Mouse (Mus musculus) hindbrain, postnatal 0 days (tissue): ENCODE measurements around the gene Tgm5. TPM values are rescaled to one million over a fixed set of nuclear protein-coding genes. Genes with fewer than 3 reads are reported as not detected.
"Not testable (repeated sequence)": the region's sequence is repeated elsewhere in the genome, so short reads cannot be mapped to it uniquely, and the experiment has no call there.

ENCODE experiments used
- ATAC-seq: fragments of 200-750 bp; cut with Nextera tagmentation; 2 replicates; pipeline ENCODE4 v1.8.0; 2017; ENCODE audit warnings: mild to moderate bottlenecking, moderate TSS enrichment, moderate library complexity
- DNase-seq: peaks from one replicate; pipeline ENCODE4 v3.0.0-alpha.2; 2015; ENCODE audit warnings: low spot score
- H3K27ac ChIP-seq: fragments of 300-500 bp; sonication (generic); 2 replicates; pipeline ENCODE4 v1.5.1; 2014; ENCODE audit warnings: mild to moderate bottlenecking
- H3K27me3 ChIP-seq: fragments of 300-500 bp; sonication (generic); 2 replicates; pipeline ENCODE4 v1.6.1; 2014; ENCODE audit warnings: low read length, mixed read lengths; ENCODE audit not compliant: insufficient read depth
- H3K36me3 ChIP-seq: fragments of 300-500 bp; sonication (generic); 2 replicates; pipeline ENCODE4 v1.6.1; 2014; ENCODE audit warnings: low read length, mixed read lengths; ENCODE audit not compliant: insufficient read depth
- H3K4me1 ChIP-seq: fragments of 300-500 bp; sonication (generic); 2 replicates; pipeline ENCODE4 v1.6.1; 2014; ENCODE audit warnings: antibody characterized with exemption, low read length, mixed read lengths; ENCODE audit not compliant: insufficient read depth
- H3K4me2 ChIP-seq: fragments of 300-500 bp; sonication (generic); 2 replicates; pipeline ENCODE4 v1.6.1; 2014; ENCODE audit warnings: low read depth, mild to moderate bottlenecking, low read length, moderate library complexity, mixed read lengths
- H3K4me3 ChIP-seq: fragments of 300-500 bp; sonication (generic); 2 replicates; pipeline ENCODE4 v1.5.1; 2014; ENCODE audit warnings: low read length
- H3K9ac ChIP-seq: fragments of 300-500 bp; sonication (generic); replicated peaks from 2 replicates; pipeline ENCODE4 v1.6.1; 2014; ENCODE audit warnings: mild to moderate bottlenecking, low read length, moderate library complexity, mixed read lengths
- H3K9me3 ChIP-seq: fragments of 300-500 bp; sonication (generic); 2 replicates; pipeline ENCODE4 v1.6.1; 2016; ENCODE audit warnings: low read length, mixed read lengths
- CTCF ChIP-seq: IDR thresholded peaks from 2 replicates; pipeline ENCODE4 v1.5.1; 2016; ENCODE audit warnings: antibody characterized with exemption, control low read depth, low read depth
- WGBS: fragments of 180-500 bp; shearing (Covaris S2); extraction: QIAGEN DNeasy Blood & Tissue Kit; methylation state at CpG from one replicate; pipeline ENCODE4 v1.1.7; 2014; 5-methylcytosine and 5-hydroxymethylcytosine counted together
- polyA plus RNA-seq: library from polyadenylated mRNA; unstranded; fragments of >200 nt; fragmentation: Nextera tagmentation; extraction: Ambion mirVana; gene quantifications from 2 replicates; pipeline ENCODE4 v1.2.1, GENCODE M21; 2015
- total RNA-seq: library from RNA; depleted of rRNA; stranded (reverse); fragments of >200 nt; gene quantifications from 2 replicates; pipeline ENCODE4 v1.2.3, GENCODE M21; 2014; rRNA removed

Tgm5 gene
- total RNA-seq (0.78 TPM in 1 of 2 replicates, not detected in the other), polyA plus RNA-seq (0.37 and 0.45 TPM in 2 replicates)

DNA sequence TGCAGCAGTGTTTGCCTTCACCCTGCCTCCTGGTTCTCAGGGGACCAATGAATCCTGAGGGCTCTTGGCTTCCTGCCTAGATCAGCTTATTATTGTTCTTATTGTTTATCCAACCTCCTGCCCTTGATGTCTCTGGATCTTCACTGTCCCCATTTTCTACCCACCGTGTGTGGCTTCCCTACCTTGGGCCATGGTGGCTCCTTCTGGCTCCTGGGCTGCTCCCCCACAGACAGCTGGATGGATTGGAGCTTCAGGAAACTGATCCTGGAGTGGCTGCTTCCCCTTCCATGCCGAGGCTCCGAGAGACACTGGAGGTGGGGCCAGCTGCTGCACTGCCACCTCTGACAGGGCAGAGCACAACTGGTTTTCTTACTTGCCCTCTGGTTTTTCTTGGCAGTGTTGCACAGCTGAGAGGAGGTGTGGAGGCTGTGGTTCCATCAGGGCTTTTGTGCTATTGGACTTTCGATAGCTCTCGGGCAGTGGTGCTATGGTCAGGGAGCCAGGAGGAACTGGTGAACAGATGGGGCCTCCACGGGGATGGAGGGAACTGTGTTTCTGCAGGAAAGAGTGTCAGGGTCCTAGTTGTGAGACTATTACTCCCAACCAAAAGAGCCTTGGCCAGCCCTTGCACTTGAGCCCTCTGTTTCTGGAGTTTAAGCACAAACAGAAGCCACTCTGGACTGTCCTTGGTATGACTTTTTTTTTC lies at the start of gene Tgm5:
Tgm5 (minus strand) TSS at position 362 of the 706 bp plus-strand sequence.
- ATAC-seq, result no peak
- no peak for TF ChIP-seq CTCF
- no peak for DNase-seq
- H3K27ac ChIP-seq, result no peak within 1 kb of the TSS
- no peaks in the 10 kb centered on the region for H3K4me1 ChIP-seq
- no peaks in the 10 kb centered on the region for H3K27me3 ChIP-seq
- no peak within 1 kb of the TSS for H3K4me2 ChIP-seq
- WGBS, result 48% methylated on average over 6 of the region's 6 CpGs
- H3K36me3 ChIP-seq, result no peaks in the 10 kb centered on the region
- H3K4me3 ChIP-seq, result no peak within 1 kb of the TSS
- H3K9me3 ChIP-seq, result no peaks in the 10 kb centered on the region
- no peak within 1 kb of the TSS for H3K9ac ChIP-seq

DNA sequence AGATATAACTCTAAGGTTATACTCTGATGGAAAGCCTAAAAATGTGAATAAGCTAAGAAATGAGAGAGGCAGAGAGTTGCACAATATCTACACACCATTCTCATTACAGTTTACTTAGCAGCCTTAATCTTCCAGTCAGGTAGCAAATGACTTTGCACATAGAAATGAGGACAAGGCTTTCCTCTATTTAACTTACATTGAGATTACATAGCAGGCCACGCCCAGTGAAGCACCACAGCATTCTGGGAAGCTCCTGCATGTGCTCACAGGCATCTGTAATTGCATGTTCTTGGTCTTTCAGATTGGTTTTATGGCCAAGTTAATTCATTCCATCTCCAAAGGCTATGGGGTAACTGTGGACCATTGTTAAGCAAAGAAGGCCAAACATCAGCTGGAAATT lies 47.2 kb upstream of the Tgm5 start:
- ATAC-seq (no peak), DNase-seq (no peak)
- Histone ChIP-seq H3K36me3 (no peaks in the 10 kb centered on the region), H3K9me3 (no peaks in the 10 kb centered on the region), H3K4me3 (no peak overlapping the region), H3K9ac (no peak overlapping the region), H3K4me2 (no peak overlapping the region), H3K4me1 (no peaks in the 10 kb centered on the region; the same call in none of the 2 replicates), H3K27me3 (no peaks in the 10 kb centered on the region), H3K27ac (no peak overlapping the region)
- no peak for TF ChIP-seq CTCF
- 82% methylated on average over 1 of the region's 1 CpGs for WGBS

DNA sequence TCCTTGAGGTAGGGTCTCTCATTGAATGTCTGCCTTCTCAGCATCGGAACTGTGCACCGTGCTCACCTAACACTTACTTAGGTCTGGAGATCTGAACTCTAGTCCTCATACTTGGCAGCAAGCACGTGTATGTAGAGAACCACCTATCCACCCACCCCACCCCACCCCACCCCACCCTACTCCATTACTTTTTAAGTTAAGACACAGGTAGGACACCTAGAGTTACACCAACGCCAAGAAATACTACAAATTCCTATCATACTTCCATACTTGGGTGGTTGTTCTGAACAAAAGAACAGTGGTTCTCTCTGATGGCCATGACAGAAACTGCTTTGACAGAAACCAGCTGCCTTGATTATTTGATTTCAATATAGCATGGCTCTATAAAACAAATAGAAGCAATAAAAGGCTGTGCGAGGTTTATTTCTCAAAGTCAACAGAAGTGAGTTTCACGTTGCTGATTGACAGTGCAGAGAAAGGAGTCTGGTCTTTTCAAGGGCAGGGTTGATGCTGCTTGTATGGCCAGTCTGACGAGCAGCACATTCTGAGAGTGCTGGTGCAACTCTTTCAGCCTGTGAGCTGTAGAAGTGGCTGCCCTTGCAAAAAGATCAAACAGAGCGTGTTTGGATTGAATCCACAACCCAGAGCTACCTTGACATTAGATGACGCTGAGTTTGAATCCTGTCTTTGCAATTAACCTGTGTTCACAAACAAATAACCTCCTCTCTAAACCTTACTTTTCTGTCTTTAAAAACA lies 43.4 kb upstream of the Tgm5 start:
- TF ChIP-seq CTCF, result no peak
- H3K27ac ChIP-seq, result no peak overlapping the region
- H3K4me3 ChIP-seq, result no peak overlapping the region
- WGBS, result 73% methylated on average over 9 of the region's 9 CpGs
- no peak overlapping the region for H3K9ac ChIP-seq
- H3K36me3 ChIP-seq, result no peaks in the 10 kb centered on the region
- H3K4me2 ChIP-seq, result no peak overlapping the region
- no peaks in the 10 kb centered on the region for H3K27me3 ChIP-seq
- no peaks in the 10 kb centered on the region for H3K9me3 ChIP-seq
- no peaks in the 10 kb centered on the region for H3K4me1 ChIP-seq
- ATAC-seq, result no peak
- DNase-seq, result no peak

DNA sequence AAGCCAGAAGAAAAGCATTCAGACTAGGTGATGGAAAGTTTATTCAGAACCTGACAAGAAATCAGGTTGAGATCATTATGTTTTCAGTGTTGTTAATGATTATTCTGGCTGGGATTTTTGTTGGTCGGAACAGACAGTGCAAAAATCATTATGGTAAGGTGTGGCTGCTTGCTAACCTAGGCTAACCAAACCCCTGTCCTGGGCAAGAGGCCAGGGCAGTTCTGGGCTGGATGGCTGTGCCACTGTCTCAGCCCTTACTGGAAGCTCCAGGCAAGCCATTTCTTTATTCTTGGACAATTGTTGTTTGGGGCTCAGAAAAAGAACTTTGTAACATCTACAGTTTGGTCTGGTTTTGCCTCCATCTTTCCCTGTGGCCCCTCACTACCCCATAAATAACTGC lies 41.9 kb upstream of the Tgm5 start:
- Histone ChIP-seq H3K36me3 (no peaks in the 10 kb centered on the region), H3K4me1 (no peaks in the 10 kb centered on the region), H3K27ac (no peak overlapping the region), H3K9ac (no peak overlapping the region), H3K4me2 (no peak overlapping the region), H3K27me3 (no peaks in the 10 kb centered on the region), H3K4me3 (no peak overlapping the region), H3K9me3 (no peaks in the 10 kb centered on the region)
- ATAC-seq (no peak), DNase-seq (no peak)
- no peak for TF ChIP-seq CTCF
- WGBS, result 90% methylated on average over 1 of the region's 1 CpGs

DNA sequence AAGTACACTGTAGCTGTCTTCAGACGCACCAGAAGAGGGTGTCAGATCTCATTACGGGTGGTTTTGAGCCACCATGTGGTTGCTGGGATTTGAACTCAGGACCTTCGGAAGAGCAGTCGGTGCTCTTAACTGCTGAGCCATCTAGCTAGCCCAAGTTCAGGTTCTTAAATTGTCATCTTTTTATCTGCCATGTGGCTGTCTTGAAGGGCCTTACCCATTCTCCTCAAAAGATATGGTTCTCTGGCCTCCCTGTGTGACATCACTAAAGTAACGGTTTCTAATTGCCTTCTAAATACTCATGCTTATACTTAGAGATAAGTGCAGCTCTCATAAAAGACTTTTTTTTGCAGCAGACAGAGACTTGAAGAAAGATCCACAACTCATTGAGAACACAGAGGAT lies 40.7 kb upstream of the Tgm5 start:
- not testable (repeated sequence) for H3K27me3 ChIP-seq, H3K9ac ChIP-seq, H3K36me3 ChIP-seq, DNase-seq, H3K4me1 ChIP-seq, H3K27ac ChIP-seq, H3K4me2 ChIP-seq, H3K4me3 ChIP-seq, H3K9me3 ChIP-seq, ATAC-seq
- 94% methylated on average over 5 of the region's 5 CpGs for WGBS

DNA sequence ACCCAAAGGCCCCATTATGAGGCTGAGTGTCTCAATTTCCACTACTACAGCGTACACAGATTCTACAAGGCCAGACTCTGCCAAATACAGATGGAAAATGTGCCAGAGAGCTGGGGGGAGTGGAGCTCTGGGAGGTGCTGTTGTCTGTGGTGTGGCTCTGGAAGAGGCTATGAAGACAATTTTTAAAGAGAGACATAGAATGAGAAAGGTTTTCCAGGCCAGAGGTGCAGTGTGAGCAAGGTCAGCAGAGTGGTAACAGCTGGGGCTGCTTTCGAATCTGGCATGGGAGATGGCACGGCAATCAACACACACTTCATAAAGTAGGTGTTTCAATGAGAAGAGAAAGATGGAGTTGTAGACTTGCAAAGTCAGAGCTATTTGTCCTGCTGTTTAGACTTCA lies 33.6 kb upstream of the Tgm5 start:
- no peaks in the 10 kb centered on the region for H3K4me1 ChIP-seq
- H3K27ac ChIP-seq, result no peak overlapping the region
- ATAC-seq (no peak), DNase-seq (no peak)
- no peaks in the 10 kb centered on the region for H3K36me3 ChIP-seq
- no peak overlapping the region for H3K4me2 ChIP-seq
- H3K4me3 ChIP-seq, result no peak overlapping the region
- H3K27me3 ChIP-seq, result no peaks in the 10 kb centered on the region
- WGBS, result 87% methylated on average over 3 of the region's 3 CpGs
- TF ChIP-seq CTCF, result no peak
- H3K9ac ChIP-seq, result no peak overlapping the region
- H3K9me3 ChIP-seq, result no peaks in the 10 kb centered on the region

- Histone ChIP-seq H3K4me3 (no peak overlapping the region), H3K27me3 (no peaks in the 10 kb centered on the region), H3K36me3 (no peaks in the 10 kb centered on the region), H3K4me2 (no peak overlapping the region), H3K4me1 (no peaks in the 10 kb centered on the region), H3K27ac (no peak overlapping the region), H3K9me3 (no peaks in the 10 kb centered on the region), H3K9ac (no peak overlapping the region)
- ATAC-seq, result no peak
- TF ChIP-seq CTCF, result no peak
- WGBS, result 95% methylated on average over 2 of the region's 2 CpGs
- no peak for DNase-seq
Measured at GRCm38 (mm10) chr2:121115418-121115817, 29.8 kb upstream of the Tgm5 start.
